Mouse (Mus musculus): ENCODE results near the gene Donson.

The Donson gene

DNA sequence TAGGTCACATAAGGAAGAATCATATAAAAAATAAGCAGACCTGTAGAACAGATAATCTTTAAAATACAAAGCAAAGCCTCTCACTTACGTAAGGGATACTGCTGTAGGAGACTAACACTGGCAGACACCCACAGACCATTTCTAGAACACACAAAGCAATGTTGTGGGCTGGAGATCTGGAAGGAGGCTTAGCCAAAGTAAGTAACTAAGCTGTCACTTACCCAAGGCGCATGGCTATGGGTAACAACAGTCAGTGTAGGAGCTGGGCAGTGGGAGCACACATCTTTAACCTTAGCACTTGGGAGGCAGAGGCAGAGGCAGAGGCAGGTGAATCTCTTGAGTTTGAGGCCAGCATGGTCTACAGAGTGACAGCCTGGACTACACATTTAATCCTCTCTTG lies 48.9 kb downstream of the Donson start:
- DNase-seq: no peak

DNA sequence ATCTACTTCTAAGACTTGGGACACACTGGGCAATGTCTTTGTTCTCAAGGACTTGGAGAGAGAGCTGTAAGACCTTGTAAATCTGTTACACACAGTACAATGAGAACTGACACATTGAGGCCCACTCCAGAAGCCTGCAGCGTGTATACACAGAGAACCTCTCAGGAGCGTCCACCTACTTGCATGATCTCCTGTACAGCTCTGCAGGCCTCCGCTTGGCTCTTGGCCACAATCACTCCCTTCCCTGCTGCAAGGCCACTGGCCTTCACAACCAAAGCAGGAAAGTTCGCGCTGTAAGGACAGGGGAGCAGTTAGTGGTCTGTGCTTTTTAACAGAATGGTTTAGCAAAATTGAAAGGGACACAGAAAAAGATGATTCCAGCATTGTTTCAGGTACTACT lies 49.4 kb downstream of the Donson start:
- no peak for DNase-seq

DNA sequence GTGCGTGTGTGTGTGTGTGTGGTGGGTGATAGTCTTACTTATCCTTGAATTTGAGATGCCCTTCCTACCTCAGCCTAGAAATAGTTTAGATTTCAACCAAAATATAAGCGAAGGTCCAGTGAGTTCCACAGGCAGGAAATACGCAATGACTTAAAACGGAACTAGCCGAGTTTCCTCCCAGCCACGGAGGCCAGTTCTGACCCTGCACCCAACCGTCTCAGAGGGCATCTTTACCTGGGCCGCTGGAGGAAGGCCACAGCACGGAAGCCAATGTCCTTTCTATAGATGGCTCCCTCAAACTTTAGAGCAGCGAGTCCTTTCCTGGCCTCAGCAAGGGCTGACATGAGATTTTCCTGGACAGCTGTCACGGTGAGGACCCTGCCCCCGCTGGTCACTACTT lies 54.9 kb downstream of the Donson start:
- DNase-seq: no peak

DNA sequence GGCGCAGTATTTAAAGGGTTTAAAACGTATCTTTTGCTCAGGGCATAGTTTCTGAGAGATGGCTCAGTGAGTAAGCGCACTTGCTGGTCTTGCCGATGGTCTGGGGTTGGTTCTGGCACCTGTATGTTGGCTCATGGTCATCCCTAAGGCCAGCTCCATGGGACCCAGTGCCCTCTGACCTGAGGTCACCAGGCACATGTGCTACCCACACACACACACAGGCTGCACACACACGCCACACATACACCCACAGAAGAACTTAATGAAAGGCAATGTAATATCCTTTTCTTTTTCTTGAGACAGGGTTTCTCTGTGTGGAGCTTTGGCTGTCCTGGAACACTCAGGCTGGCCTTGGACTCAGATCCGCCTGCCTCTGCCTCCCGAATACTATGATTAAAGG lies 55.6 kb downstream of the Donson start:
- no peak for DNase-seq

DNA sequence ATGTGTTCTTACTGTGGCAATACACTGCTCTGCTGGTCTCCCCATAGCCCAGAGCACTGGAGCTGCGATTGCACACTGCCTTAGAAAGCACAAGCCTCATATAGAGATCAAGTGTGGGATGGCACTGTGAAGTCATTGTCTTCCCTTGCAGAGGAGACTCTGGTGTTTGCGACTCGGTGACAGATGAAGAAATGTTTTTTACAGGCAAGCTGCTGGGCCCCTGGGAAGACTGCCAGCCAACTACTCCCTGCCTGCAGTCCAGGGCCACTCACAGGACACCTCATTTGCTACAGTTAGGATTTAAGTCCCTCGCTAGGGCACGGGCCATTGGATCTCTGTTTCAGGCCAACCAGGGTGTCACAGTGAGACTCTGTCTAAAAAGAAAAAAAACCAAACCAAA lies 56.1 kb downstream of the Donson start:
- no peak for DNase-seq

DNA sequence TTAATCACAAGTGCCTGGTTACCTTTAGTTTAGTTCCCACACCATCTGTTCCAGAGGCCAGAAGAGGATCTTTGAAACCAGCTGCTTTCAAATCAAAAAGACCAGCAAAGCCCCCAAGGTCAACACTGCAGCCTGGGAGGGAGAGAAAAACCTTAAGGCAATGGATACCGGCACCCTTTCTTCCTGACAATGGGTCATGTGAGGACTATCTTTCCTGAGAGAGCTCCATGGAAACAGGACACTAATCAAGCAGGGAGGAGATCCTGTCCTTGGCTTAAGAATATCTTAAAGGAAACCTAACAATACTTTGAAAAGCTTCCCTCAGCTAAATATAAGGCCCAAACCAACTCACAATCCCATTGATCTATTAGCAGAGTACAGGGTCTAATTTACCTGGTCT lies 58.0 kb downstream of the Donson start:
- no peak for DNase-seq

DNA sequence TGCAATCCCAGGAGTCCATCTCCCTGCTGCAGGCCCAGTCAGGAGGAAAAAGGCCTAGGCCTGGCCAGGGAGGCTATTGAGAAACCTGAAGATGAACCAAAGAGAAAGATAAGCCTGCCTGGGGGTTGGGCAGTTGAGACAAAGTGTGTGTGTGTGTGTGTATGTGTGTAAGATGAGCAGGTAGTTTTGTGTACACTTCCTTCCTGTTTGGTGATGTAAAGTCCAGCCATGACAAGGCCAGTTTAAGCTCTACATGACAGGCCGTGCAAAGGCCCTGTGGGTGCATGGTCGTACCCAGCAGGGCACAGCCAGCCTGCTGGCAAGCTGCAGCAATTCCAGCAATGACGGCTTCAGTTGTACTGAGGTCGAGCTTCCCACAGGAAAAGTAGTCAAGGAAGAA lies 58.8 kb downstream of the Donson start:
- no peak for DNase-seq

DNA sequence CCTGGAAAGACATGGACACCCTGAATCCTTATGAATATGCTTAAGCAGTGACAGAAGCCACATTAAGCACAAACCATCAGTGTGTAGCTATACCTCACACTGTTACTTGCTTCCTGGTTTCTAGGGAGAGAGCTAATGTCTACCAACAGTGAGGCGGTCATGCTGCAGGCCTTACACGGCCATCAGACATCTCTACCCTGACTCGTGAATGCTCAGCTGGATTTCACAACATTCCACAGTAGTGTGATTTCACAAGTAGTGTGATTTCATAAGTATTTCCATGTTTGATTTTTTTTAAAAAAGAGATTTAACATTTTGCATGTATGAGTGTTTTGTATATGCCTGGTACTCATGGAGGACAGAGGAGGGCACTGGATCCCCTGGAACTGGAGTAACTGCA lies 59.9 kb downstream of the Donson start:
- no peak for DNase-seq

DNA sequence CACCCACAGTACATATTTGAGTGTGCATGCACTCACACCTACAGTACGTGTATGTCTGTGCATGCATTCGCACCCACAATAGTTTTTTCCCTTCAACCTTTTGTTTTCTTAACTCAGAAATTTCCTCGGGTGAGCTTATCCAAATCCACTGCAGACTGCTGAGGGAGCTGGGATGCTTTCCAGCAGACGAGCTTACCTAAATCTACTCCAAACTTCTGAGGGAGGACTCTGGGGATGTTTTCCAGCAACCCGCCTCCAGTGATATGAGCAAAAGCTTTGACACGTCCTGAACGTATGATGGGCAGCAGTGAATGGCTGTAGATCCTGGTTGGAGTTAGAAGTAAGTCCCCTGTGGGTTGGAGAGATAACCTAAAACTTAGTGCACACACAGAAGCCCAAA lies 60.7 kb downstream of the Donson start:
- DNase-seq: no peak
